Mouse (Mus musculus) lung, adult 2 months (tissue): ENCODE results near the gene Gpr107. TPM values are rescaled to one million over a fixed set of nuclear protein-coding genes. Genes with fewer than 3 reads are reported as not detected.
A peak's percentile ranks its signal among the peaks of the same experiment; 100 is the strongest.

ENCODE experiments used
- DNase-seq: peaks from one replicate; pipeline ENCODE4 v3.0.0; 2022
- H3K4me1 ChIP-seq: fragments of 200-500 bp; 2 replicates; pipeline ENCODE4 v1.6.1; 2011; ENCODE audit warnings: low read length; ENCODE audit not compliant: control insufficient read depth, insufficient read depth
- H3K4me3 ChIP-seq: fragments of 200-500 bp; replicated peaks from 2 replicates; pipeline ENCODE3; 2011; ENCODE audit warnings: low read depth, mild to moderate bottlenecking, control low read depth, low read length; ENCODE audit errors: extremely low read depth
- CTCF ChIP-seq: fragments of 200-500 bp; IDR thresholded peaks from 2 replicates; pipeline ENCODE4 v1.5.1; 2011; ENCODE audit warnings: mild to moderate bottlenecking, low read length, control low read depth; ENCODE audit not compliant: insufficient read depth
- POLR2A ChIP-seq: fragments of 200-500 bp; IDR thresholded peaks from 2 replicates; pipeline ENCODE4 v1.6.1; 2011; ENCODE audit warnings: low read depth, mild to moderate bottlenecking, control low read depth, low read length, borderline replicate concordance; ENCODE audit errors: extremely low read depth
- WGBS: fragments of 180-500 bp; shearing (Covaris S2); methylation state at CpG from one replicate; pipeline ENCODE4 v1.1.7; 2018; 5-methylcytosine and 5-hydroxymethylcytosine counted together
- polyA plus RNA-seq: library from polyadenylated mRNA; depleted of rRNA; stranded (reverse); fragments of >200 nt; gene quantifications from 2 replicates; pipeline ENCODE4 v1.2.3, GENCODE M21; 2012

Gene Gpr107
- polyA plus RNA-seq, 1 experiment = 24.4 TPM

DNA sequence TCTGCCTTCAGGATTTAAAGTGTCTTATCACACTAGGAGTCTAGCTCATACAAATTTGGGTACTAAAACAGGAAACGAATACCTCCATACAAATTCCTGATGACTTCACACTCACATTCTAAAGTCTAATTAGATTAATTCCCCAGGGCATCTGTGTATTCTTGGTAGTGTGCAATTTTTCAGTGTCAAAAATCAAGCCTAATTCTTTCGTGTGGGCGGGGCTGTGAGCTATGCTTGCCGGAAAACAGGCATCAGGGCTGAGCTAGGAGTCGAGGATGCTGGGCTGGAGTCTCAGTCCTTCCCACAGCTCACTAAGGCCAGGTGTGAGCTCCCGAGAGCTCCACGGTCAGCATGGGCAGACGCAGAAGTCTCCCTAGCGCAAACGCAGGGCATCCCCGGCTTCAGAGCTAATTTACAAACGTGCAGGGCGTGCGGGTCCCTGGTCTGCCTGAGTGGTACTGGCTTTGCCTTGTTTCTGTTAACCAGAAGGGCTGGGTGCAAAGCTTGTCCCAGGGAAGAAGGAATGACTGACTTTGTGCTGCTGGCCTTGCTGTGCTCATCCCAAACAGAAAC, 15.0 kb upstream of the Gpr107 start:
- TF ChIP-seq POLR2A (no peak), CTCF (no peak)
- Histone ChIP-seq H3K4me3 (no peak overlapping the region), H3K4me1 (peaks cover 6% of the 10 kb centered on the region; the same call in 1 of the 2 replicates)
- WGBS = 77% methylated on average over 14 of the region's 14 CpGs
- no peak for DNase-seq

- TF ChIP-seq POLR2A (no peak), CTCF (no peak)
- 82% methylated on average over 10 of the region's 10 CpGs for WGBS
- Histone ChIP-seq H3K4me3 (no peak overlapping the region), H3K4me1 (peaks cover 6% of the 10 kb centered on the region; the same call in 1 of the 2 replicates)
- no peak for DNase-seq
Measured at GRCm38 (mm10) chr2:31139174-31139632, 12.9 kb upstream of the Gpr107 start.

DNA sequence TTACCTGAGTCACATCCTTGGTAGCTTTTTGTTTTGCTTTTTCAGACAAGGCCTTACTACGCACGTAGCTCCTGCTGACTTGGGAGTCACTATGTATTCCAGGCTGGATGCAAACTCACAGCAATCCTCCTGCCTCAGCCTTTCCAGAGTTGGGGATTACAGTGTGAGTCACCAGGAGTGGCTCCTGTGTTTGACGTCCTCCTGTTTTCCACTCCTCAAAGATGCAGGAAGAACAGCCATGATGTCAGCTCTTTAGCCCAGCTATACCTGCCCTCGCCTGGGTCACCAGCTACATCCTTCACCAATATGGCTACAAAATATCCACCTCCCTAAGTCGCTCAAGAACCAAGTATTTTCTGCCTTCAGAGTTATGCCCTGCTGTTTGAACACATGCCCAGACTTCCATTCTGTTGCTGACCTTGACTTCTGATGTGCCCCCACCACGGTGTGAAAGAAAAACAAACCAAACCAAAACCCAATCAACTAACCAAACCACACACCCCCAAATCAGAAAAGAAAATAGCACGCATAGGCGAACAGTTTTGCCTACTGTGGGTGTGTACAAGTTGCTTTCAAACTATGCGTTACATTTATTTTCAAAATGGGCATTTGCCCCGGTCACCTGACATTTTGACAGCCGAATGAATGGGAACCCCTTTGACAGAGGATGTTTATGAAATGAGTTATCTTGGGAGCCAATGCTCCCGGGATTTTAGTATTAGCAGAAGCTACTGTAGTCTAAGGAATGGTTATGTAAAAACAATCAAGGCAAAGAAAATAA, 11.9 kb upstream of the Gpr107 start:
- no peak for TF ChIP-seq POLR2A
- no peak for TF ChIP-seq CTCF
- no peak for DNase-seq
- WGBS = 57% methylated on average over 12 of the region's 12 CpGs
- Histone ChIP-seq H3K4me3 (peak overlapping the region; percentile 93), H3K4me1 (peaks cover 6% of the 10 kb centered on the region; the same call in 1 of the 2 replicates)

- H3K4me3 ChIP-seq = peak overlapping the region; percentile 93
- peaks cover 6% of the 10 kb centered on the region; the same call in 1 of the 2 replicates for H3K4me1 ChIP-seq
- no peak for DNase-seq
- whole genome bisulfite sequencing = 6% methylated on average over 10 of the region's 10 CpGs
- TF ChIP-seq POLR2A (no peak), CTCF (no peak)
Measured at GRCm38 (mm10) chr2:31140772-31141073, 11.4 kb upstream of the Gpr107 start.

DNA sequence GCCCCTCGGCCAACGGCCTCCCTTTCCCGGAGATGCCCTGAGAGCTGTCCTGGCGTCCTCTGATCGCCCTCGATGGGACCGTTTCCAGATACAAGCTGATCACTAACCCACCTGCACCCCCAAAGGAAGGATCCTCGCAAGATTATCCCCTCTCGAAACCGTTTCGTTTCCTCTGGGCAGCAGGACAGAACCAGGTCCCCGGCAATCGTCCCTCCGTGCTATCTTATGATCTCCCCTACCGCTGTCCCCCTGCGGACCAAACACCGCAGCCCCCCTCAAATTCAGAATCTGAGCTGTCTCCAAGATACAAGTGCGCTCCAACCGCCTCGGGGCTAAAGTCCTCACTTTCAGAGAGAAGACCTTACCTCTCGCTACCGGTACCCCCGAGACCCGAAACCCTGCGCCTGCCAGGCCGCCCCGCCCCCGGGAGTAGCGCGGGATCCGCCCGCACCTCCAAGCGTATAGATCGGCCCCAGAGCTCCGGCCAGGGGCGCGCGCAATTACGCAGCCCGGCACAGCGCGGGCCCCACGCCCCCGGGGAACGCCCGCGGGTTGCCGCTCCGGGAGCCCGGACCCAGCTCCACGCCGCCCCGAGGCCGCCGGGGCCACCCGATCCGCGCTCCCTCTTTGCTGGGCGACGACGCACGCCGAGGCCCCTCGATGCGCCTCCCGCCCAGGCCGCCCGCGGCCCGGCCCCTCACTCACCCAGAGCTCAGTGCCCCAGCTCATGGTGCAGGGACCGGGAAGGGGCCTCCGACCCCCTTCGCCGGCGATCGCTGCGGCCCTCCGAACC, 10.8 kb upstream of the Gpr107 start:
- Histone ChIP-seq H3K4me1 (peaks cover 6% of the 10 kb centered on the region; the same call in 1 of the 2 replicates), H3K4me3 (peak overlapping the region; percentile 93)
- DNase-seq = peak; percentile 49
- TF ChIP-seq POLR2A (no peak), CTCF (no peak)
- WGBS = under 1% methylated on average over 78 of the region's 78 CpGs

GRCm38 (mm10) chr2:31141867-31142454, 10.2 kb upstream of the Gpr107 start, which contains the start of gene Fnbp1:
Gene Fnbp1 (minus strand): TSS chr2:31142008.
- peak; percentile 81 for DNase-seq
- WGBS = under 1% methylated on average over 59 of the region's 59 CpGs
- H3K4me3 ChIP-seq = peak within 1 kb of the TSS; percentile 93
- peak; percentile 82 for TF ChIP-seq POLR2A
- TF ChIP-seq CTCF = no peak
- H3K4me1 ChIP-seq = peaks cover 6% of the 10 kb centered on the region; the same call in 1 of the 2 replicates

GRCm38 (mm10) chr2:31142505-31142904, 9.6 kb upstream of the Gpr107 start:
- 32% methylated on average over 3 of the region's 3 CpGs for WGBS
- peak; percentile 23 for DNase-seq
- Histone ChIP-seq H3K4me3 (peak overlapping the region; percentile 93), H3K4me1 (peaks cover 6% of the 10 kb centered on the region; the same call in 1 of the 2 replicates)
- TF ChIP-seq POLR2A (no peak), CTCF (0 out of 2 replicates have a peak, but pooled peaks have one; percentile 32)

DNA sequence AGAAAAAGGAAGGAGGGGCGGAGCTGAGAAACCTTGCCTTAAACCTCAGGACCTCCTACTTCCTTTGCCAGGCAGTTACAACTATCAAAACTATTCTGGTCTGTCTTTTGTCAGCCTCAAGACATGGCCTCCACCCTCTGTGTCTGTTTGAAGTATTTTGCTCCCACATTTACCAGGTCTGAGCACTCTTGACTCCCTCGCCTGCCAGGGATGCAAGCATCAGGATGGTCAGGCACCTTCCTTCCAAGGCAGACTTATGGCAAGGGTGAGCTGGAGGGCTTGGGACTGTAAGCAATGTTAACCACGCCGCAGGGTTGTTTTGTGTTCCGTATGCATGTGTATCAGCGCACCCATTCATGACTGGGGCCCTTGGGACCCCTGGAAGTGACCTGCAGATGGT, 8.8 kb upstream of the Gpr107 start:
- DNase-seq = no peak
- TF ChIP-seq CTCF (no peak), POLR2A (no peak; the same call in 1 of the 2 replicates)
- 72% methylated on average over 6 of the region's 6 CpGs for WGBS
- Histone ChIP-seq H3K4me1 (peaks cover 6% of the 10 kb centered on the region; the same call in 1 of the 2 replicates), H3K4me3 (peak overlapping the region; percentile 47)

DNA sequence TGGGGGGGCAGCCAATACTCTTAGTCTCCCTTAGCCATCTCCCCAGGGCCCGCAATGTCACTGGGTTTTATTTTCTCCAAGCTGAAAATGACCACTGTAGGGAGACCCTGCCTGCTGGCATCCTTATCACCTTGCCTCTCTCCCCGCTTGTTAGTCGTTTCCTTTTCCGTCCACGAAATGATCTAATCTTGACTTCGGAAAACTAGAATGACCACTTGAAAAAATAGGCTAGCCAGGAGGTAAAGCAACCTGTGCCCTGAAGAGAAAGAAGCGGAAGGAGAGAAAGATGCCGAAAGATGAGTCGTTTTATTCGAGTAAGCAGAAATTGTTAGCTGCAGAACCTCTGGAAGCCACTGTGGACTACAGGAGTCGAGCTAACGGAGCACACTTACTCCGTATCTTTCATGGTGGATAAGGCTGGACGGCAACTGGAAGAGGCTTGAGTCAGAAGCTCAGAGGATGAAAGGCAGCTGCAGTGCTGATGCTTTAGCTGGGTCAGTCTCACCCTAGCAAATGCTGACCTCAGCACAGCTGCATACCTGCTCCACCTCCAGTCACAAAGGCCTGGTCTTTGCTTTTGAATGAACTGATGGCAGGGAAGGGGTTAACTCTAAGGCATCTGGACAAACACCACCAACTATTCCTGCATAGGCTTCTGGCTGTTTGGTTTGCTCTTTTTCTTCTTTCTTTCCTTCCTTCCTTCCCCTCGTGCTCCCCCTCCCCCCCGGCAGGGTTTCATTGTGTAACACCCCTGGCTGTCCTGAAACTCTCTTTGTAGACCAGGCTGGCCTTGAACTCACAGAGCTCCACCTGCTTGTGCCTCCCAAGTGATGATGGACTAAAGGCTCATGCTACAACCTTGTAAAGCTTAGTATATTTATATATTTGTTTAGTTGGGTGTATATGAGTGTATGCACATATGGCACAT, 8.1 kb upstream of the Gpr107 start:
- H3K4me1 ChIP-seq = peaks cover 6% of the 10 kb centered on the region; the same call in 1 of the 2 replicates
- TF ChIP-seq POLR2A (no peak), CTCF (no peak)
- no peak overlapping the region for H3K4me3 ChIP-seq
- no peak for DNase-seq
- 54% methylated on average over 16 of the region's 16 CpGs for WGBS
